Mouse (Mus musculus) cortical plate, adult 2 months (tissue): Measurements from ENCODE around the gene Nfyc. TPM values are rescaled to one million over a fixed set of nuclear protein-coding genes. Genes with fewer than 3 reads are reported as not detected.

ENCODE experiments used
- H3K27ac ChIP-seq: fragments of 200-500 bp; 2 replicates; pipeline ENCODE4 v1.5.1; 2012; ENCODE audit warnings: low read length, control low read depth, inconsistent platforms; ENCODE audit not compliant: insufficient read depth
- H3K4me1 ChIP-seq: fragments of 200-500 bp; 2 replicates; pipeline ENCODE4 v1.6.1; 2011; ENCODE audit warnings: low read length; ENCODE audit not compliant: control insufficient read depth, insufficient read depth
- H3K4me3 ChIP-seq: fragments of 200-500 bp; 2 replicates; pipeline ENCODE4 v1.5.1; 2011; ENCODE audit warnings: mild to moderate bottlenecking, low read length, control low read depth; ENCODE audit not compliant: insufficient read depth
- CTCF ChIP-seq: fragments of 200-500 bp; IDR thresholded peaks from 2 replicates; pipeline ENCODE4 v1.5.1; 2011; ENCODE audit warnings: mild to moderate bottlenecking, control low read depth, low read length; ENCODE audit not compliant: insufficient read depth; ENCODE audit errors: extremely low read depth
- POLR2A ChIP-seq: fragments of 200-500 bp; IDR thresholded peaks from 2 replicates; pipeline ENCODE4 v1.6.1; 2011; ENCODE audit warnings: mild to moderate bottlenecking, low read length, control low read depth; ENCODE audit not compliant: insufficient read depth; ENCODE audit errors: extremely low read depth
- polyA plus RNA-seq: library from polyadenylated mRNA; depleted of rRNA; stranded (reverse); fragments of >200 nt; gene quantifications from 2 replicates; pipeline ENCODE4 v1.2.3, GENCODE M21; 2012; rRNA removed

Gene Nfyc
- polyA plus RNA-seq, result 87.5 and 88.5 TPM in 2 replicates

DNA sequence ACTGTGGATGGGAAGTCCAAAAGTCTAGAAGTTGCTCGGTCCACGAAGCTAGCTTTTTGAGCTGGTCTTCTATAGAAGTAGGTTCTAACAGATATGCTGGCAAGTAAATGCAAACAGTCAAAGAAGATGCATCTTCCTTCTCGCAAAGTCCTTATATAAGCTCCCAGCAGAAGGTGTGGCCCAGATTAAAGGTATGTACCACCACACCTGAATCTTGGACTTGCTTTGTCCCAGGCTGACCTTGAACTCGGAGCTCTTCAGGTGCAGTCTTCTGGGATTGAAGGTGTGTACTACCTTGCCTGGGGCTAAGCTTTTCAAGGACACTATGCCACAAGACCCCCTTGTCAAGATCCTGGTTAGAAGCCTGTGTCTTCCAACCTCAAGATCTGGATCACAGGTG is at the start of gene Nfyc:
Gene Nfyc (minus strand): TSS at position 101 of the 400 bp plus-strand sequence.
- no peak within 1 kb of the TSS for H3K27ac ChIP-seq
- TF ChIP-seq POLR2A (no peak), CTCF (no peak)
- H3K4me3 ChIP-seq, result no peak within 1 kb of the TSS
- H3K4me1 ChIP-seq, result no peaks in the 10 kb centered on the region

DNA sequence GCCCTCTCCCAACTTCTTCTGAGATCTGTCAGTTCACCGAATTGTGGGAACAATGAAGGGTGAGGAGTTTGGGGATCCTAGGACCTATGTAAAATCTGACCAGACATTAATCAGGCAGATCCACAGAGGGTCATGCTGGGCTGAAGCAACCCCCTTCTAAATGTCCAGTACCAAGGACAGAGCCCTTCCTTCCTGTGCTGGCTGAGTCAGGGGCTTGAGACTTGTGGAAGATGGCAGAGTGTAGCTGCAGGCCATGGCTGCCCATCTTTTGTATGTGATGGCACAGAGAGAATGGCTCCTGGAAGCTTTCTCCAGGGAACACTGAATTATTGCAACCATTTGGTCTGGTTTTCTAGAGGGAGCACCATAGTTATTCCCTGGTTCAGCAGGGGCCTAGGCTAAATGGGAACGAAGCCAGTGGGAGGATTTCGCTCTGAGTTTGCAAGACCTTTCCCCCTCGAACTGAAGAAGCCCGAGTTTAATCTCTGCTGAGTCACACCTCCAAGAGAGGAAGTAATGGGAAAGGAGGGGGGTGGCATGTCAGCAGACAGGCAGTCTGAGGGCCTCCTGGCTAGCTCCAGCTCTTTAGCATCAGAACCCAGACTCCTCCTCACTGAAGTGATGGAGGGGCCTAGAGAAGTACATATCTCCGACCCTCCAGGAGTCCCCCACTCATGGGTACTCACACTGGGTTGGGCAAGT is 49.5 kb upstream of the Nfyc start:
- no peak overlapping the region for H3K4me3 ChIP-seq
- TF ChIP-seq CTCF, result no peak
- TF ChIP-seq POLR2A, result no peak
- H3K27ac ChIP-seq, result 0 out of 2 replicates have a peak overlapping the region, but pooled peaks have one; percentile 44
- peaks cover 24% of the 10 kb centered on the region for H3K4me1 ChIP-seq

DNA sequence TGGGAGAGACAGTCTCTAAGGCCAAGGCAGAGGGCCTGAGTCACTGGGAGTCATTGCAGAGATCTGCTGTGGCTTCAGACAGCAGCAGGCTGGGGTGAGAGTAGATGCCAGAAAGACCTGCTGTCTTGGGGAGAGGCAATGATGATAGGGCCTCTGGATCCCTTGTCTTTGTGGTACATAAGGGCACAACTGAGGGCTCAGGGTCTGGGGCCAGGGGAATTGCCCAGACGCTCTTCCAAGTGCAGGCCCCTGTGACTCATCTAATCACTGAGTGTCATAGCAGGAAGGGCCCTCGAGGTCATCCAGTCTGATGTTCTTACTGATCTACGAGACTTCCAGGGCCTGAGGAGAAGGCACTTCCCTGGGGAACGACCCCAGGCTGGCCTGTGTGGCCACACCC is 48.0 kb upstream of the Nfyc start:
- Histone ChIP-seq H3K4me1 (peaks cover 24% of the 10 kb centered on the region), H3K27ac (no peak overlapping the region), H3K4me3 (no peak overlapping the region)
- no peak for TF ChIP-seq CTCF
- no peak for TF ChIP-seq POLR2A

DNA sequence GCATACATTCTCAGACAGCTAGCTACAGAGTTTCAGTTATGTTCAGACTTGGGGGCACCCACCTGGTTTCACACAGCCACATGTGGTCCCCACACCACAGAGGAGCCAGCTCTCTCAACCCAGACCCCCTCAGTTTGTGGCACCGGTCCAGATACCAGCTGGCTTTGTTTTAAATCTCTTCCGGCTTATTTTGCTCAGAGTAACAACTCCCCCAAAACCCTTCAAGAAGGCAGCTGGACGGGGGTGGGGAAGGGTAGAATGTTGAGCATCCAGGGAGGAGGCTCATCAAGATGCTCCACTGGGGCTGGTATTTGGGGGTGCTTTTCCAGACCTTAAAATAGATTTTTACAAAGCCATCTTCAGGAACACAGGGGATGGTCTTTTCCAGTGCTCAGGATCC is 47.4 kb upstream of the Nfyc start:
- Histone ChIP-seq H3K4me3 (no peak overlapping the region), H3K4me1 (peaks cover 24% of the 10 kb centered on the region), H3K27ac (no peak overlapping the region)
- TF ChIP-seq CTCF (no peak), POLR2A (no peak)

DNA sequence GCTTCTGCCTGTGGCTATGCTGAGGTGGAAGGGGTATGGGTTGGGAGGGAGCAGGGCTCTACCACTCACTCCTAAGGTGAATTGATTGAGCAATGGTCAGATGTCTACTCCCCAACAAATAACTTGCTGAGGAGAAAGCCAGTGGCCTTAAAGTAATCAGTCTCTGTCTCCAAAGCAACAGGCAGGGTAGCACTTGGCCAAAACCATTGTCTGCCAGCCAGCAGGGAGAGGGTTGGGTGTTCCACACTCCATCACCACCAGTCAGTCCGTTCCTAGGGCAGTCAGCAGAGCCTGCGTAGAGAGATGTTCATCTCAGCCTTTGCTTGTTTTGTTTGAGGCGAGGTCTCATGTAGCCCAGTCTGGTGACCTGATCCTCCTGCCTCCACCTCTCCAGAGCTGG is 44.6 kb upstream of the Nfyc start:
- Histone ChIP-seq H3K27ac (no peak overlapping the region), H3K4me3 (no peak overlapping the region), H3K4me1 (peaks cover 13% of the 10 kb centered on the region)
- TF ChIP-seq CTCF, result no peak
- TF ChIP-seq POLR2A, result no peak

DNA sequence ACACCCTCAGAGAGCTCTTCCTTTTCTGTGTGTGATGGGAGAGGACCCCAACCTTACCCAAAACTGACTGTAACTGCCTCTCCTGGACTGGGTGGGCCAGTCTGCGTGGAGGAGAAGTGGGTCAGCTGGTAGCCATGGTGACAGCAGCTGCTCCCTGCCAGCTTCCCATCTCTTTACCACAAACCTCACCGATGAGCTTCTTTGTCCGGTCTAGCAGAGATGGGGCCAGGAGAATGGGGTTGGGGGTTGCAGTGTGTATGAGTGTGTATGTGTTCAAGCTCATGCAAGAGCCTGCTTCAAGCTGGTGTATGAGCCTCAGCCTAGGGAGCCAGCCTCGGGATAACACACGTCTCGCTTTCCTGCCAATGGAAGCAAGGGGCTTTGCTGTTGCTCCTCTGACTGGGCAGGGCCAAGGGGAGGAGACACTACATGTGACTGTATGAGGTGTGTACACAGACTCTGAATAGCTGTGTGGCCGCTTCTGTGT is 38.9 kb upstream of the Nfyc start:
- H3K4me1 ChIP-seq, result peaks cover 7% of the 10 kb centered on the region
- peak overlapping the region; percentile 78; the same call in 1 of the 2 replicates for H3K27ac ChIP-seq
- no peak overlapping the region for H3K4me3 ChIP-seq
- TF ChIP-seq POLR2A (0 out of 2 replicates have a peak, but pooled peaks have one; percentile 9), CTCF (no peak)

DNA sequence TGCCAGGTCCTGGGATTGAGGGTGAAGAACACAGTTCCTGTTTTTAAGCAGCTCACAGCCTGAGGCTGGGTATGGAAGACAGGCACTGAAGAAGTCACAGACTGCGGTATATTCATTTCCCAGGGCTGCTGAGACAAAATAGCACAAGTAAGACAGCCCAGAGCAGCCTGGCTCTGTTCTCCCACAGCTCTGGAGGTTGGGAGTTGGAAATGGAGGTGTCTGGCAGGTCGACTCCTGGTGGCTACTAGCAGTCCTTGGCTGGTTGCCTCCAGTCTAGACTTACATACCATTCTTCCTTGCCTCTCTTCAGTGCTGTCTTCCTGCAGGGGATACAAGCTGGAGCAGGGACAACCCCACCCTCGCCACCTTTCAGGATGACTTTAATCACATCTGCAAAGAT is 37.6 kb upstream of the Nfyc start:
- no peak for TF ChIP-seq CTCF
- no peak for TF ChIP-seq POLR2A
- peaks cover 7% of the 10 kb centered on the region for H3K4me1 ChIP-seq
- no peak overlapping the region for H3K4me3 ChIP-seq
- H3K27ac ChIP-seq, result no peak overlapping the region

DNA sequence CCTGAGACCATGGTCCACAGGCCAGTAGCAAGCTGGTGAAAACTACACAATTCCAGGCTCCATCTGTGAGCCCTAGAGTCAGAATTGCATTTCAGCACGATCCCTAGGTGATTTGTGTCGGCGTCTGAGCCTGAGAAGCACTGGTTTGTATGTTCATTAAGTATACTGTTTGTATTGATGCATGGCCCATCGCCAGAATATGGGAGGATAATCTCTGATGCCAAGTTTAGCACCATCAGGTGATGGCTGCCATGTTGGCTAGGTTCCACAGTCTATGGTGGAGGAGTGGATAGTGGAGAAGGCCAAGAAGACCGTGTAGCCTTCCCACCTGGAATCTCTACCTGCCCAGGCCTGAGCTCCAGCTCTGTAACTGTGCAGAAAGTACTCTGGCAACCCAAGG is 36.9 kb upstream of the Nfyc start:
- peaks cover 7% of the 10 kb centered on the region for H3K4me1 ChIP-seq
- no peak for TF ChIP-seq CTCF
- TF ChIP-seq POLR2A, result no peak
- H3K4me3 ChIP-seq, result no peak overlapping the region
- H3K27ac ChIP-seq, result no peak overlapping the region

DNA sequence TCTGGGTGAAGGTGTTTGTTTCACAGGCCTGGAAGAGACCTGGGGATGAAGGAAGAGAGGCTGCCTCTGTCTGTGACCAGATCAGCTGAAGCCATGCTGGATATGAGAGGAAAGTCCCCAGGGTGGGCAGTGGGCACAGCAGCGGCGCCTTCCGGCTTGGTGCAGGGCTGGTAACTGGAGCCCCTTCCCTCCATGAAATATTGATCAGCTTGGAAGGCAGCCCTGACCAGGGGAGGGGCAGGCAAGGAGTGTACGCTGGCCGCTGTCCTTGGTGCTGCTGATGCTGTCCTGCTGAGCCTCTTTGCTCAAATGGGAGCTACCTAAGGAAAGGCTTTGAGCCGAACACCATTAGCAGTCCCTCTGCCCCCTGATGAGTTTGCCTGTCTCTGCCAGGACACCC is 34.8 kb upstream of the Nfyc start:
- Histone ChIP-seq H3K4me3 (no peak overlapping the region), H3K4me1 (peaks cover 7% of the 10 kb centered on the region), H3K27ac (no peak overlapping the region)
- TF ChIP-seq POLR2A (no peak), CTCF (no peak)

DNA sequence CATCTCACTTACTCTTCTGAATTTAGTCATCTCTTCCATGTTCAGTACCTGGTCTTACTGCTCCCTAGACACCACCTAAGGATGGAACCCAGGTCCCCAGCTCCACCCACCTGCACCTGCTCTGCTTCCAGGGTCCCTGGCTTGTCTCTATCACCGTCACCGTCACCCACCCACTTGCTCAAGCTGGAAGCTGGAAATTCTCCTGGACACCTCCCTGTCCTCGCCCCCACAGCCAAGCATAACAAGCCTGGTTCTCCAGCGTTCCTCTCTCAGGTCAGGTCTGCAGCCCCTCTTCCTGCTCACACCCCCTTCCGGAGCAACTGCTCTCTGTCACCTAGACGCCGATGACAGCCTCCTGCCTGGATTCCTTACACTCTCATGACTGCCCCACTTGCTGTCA is 28.5 kb upstream of the Nfyc start:
- H3K4me3 ChIP-seq, result no peak overlapping the region
- 0 out of 2 replicates have a peak overlapping the region, but pooled peaks have one; percentile 32 for H3K27ac ChIP-seq
- H3K4me1 ChIP-seq, result peaks cover 9% of the 10 kb centered on the region
- TF ChIP-seq POLR2A (no peak), CTCF (no peak)

DNA sequence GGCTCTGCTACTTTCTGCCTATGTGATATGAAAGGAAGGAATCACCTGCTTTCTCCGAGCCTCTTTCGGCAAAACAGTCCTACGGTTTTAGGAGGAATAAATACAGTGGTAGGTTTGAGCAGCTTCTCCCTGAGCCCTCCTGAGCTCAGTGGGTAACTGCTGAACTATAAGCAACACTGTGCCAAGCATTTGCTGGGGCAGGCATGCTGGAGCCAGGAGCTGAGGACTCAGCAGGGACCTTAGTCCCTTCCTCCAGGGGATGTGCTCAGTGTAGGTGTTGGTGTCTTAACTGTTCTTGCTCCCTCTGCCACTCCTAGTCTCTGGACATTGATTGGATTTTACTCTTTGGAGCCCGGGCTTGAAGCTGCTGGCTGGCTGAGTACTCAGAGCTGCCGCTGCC is 25.0 kb upstream of the Nfyc start:
- no peak overlapping the region for H3K27ac ChIP-seq
- H3K4me3 ChIP-seq, result peak overlapping the region; percentile 39
- peaks cover 9% of the 10 kb centered on the region for H3K4me1 ChIP-seq
- TF ChIP-seq CTCF (no peak), POLR2A (no peak)
